Mouse (Mus musculus): ENCODE data around the gene Tmem178b. TPM values are rescaled to one million over a fixed set of nuclear protein-coding genes. Genes with fewer than 3 reads are reported as not detected.

Tmem178b gene
- polyA plus RNA-seq, 1 experiment from 2014 or later = 0.14 TPM

GRCm38 (mm10) chr6:40032901-40033300, 159.8 kb downstream of the Tmem178b start:
- H3K9me3 ChIP-seq = no peaks in the 10 kb centered on the region

GRCm38 (mm10) chr6:40033935-40034334, 160.9 kb downstream of the Tmem178b start:
- Histone ChIP-seq H3K4me2 (no peak overlapping the region), H3K4me3 (no peak overlapping the region), H3K4me1 (no peaks in the 10 kb centered on the region), H3K9me3 (no peaks in the 10 kb centered on the region), H3K27ac (no peak overlapping the region), H3K9ac (no peak overlapping the region), H3K36me3 (no peaks in the 10 kb centered on the region), H3K27me3 (no peaks in the 10 kb centered on the region)
- no peak for ATAC-seq (ENCODE audit: borderline replicate concordance, extremely low read depth, low FRiP score, low TSS enrichment)
- WGBS = 89% methylated on average over 3 of the region's 3 CpGs

More at GRCm38 (mm10) chr6:40032901-40033300, 159.8 kb downstream of the Tmem178b start:
- Histone ChIP-seq H3K4me2 (no peak overlapping the region), H3K4me3 (no peak overlapping the region), H3K4me1 (no peaks in the 10 kb centered on the region), H3K27me3 (no peaks in the 10 kb centered on the region), H3K9ac (no peak overlapping the region), H3K36me3 (no peaks in the 10 kb centered on the region), H3K27ac (no peak overlapping the region)
- no peak for ATAC-seq (ENCODE audit: borderline replicate concordance, extremely low read depth, low FRiP score, low TSS enrichment)

GRCm38 (mm10) chr6:40048969-40049908, 176.2 kb downstream of the Tmem178b start:
- no peak overlapping the region for H3K27ac ChIP-seq

GRCm38 (mm10) chr6:40049909-40050484, 176.9 kb downstream of the Tmem178b start:
- Histone ChIP-seq H3K9ac (no peak overlapping the region), H3K27ac (no peak overlapping the region), H3K4me2 (no peak overlapping the region), H3K9me3 (no peaks in the 10 kb centered on the region), H3K36me3 (no peaks in the 10 kb centered on the region), H3K4me3 (no peak overlapping the region), H3K27me3 (no peaks in the 10 kb centered on the region), H3K4me1 (no peaks in the 10 kb centered on the region)
- no peak for ATAC-seq (ENCODE audit: borderline replicate concordance, extremely low read depth, low FRiP score, low TSS enrichment)
- 86% methylated on average over 6 of the region's 6 CpGs for WGBS

More at GRCm38 (mm10) chr6:40048969-40049908, 176.2 kb downstream of the Tmem178b start:
- H3K9ac ChIP-seq = no peak overlapping the region
- no peaks in the 10 kb centered on the region for H3K27me3 ChIP-seq
- no peak overlapping the region for H3K4me2 ChIP-seq
- H3K4me1 ChIP-seq = no peaks in the 10 kb centered on the region
- 38% methylated on average over 11 of the region's 11 CpGs for WGBS
- no peaks in the 10 kb centered on the region for H3K9me3 ChIP-seq
- H3K4me3 ChIP-seq = no peak overlapping the region
- H3K36me3 ChIP-seq = no peaks in the 10 kb centered on the region
- ATAC-seq (ENCODE audit: borderline replicate concordance, extremely low read depth, low FRiP score, low TSS enrichment) = no peak

- no peak overlapping the region for H3K4me3 ChIP-seq
- no peaks in the 10 kb centered on the region for H3K36me3 ChIP-seq
- no peak overlapping the region for H3K4me2 ChIP-seq
- H3K27ac ChIP-seq = no peak overlapping the region
- 77% methylated on average over 2 of the region's 2 CpGs for WGBS
- no peaks in the 10 kb centered on the region for H3K4me1 ChIP-seq
- ATAC-seq (ENCODE audit: borderline replicate concordance, extremely low read depth, low FRiP score, low TSS enrichment) = no peak
- H3K27me3 ChIP-seq = no peaks in the 10 kb centered on the region
- no peak overlapping the region for H3K9ac ChIP-seq
- H3K9me3 ChIP-seq = no peaks in the 10 kb centered on the region
Observed at GRCm38 (mm10) chr6:40051698-40052097, 178.6 kb downstream of the Tmem178b start.

GRCm38 (mm10) chr6:40052593-40052992, 179.5 kb downstream of the Tmem178b start:
- no peak for ATAC-seq (ENCODE audit: borderline replicate concordance, extremely low read depth, low FRiP score, low TSS enrichment)
- Histone ChIP-seq H3K4me3 (no peak overlapping the region), H3K27me3 (no peaks in the 10 kb centered on the region), H3K27ac (no peak overlapping the region), H3K4me1 (no peaks in the 10 kb centered on the region), H3K9ac (no peak overlapping the region), H3K36me3 (no peaks in the 10 kb centered on the region), H3K4me2 (no peak overlapping the region), H3K9me3 (no peaks in the 10 kb centered on the region)
- 92% methylated on average over 1 of the region's 1 CpGs for WGBS

- ATAC-seq (ENCODE audit: borderline replicate concordance, extremely low read depth, low FRiP score, low TSS enrichment) = no peak
- no peak overlapping the region for H3K27ac ChIP-seq
- H3K36me3 ChIP-seq = no peaks in the 10 kb centered on the region
- H3K4me2 ChIP-seq = no peak overlapping the region
- H3K4me1 ChIP-seq = no peaks in the 10 kb centered on the region
- 43% methylated on average over 3 of the region's 3 CpGs for WGBS
- no peaks in the 10 kb centered on the region for H3K27me3 ChIP-seq
- H3K4me3 ChIP-seq = no peak overlapping the region
- no peaks in the 10 kb centered on the region for H3K9me3 ChIP-seq
- no peak overlapping the region for H3K9ac ChIP-seq
Observed at GRCm38 (mm10) chr6:40059466-40059865, 186.4 kb downstream of the Tmem178b start.

- Histone ChIP-seq H3K4me2 (no peak overlapping the region), H3K4me3 (no peak overlapping the region), H3K27ac (no peak overlapping the region), H3K4me1 (no peaks in the 10 kb centered on the region), H3K36me3 (no peaks in the 10 kb centered on the region), H3K27me3 (no peaks in the 10 kb centered on the region), H3K9ac (no peak overlapping the region), H3K9me3 (no peaks in the 10 kb centered on the region)
- no peak for ATAC-seq (ENCODE audit: borderline replicate concordance, extremely low read depth, low FRiP score, low TSS enrichment)
- 74% methylated on average over 5 of the region's 5 CpGs for WGBS
Observed at GRCm38 (mm10) chr6:40061327-40062189, 188.5 kb downstream of the Tmem178b start.

GRCm38 (mm10) chr6:40062190-40062501, 189.1 kb downstream of the Tmem178b start:
- Histone ChIP-seq H3K9me3 (no peaks in the 10 kb centered on the region), H3K4me1 (no peaks in the 10 kb centered on the region), H3K27me3 (no peaks in the 10 kb centered on the region), H3K4me3 (no peak overlapping the region), H3K9ac (no peak overlapping the region), H3K36me3 (no peaks in the 10 kb centered on the region), H3K4me2 (no peak overlapping the region), H3K27ac (no peak overlapping the region)
- WGBS = 89% methylated on average over 7 of the region's 7 CpGs
- no peak for ATAC-seq (ENCODE audit: borderline replicate concordance, extremely low read depth, low FRiP score, low TSS enrichment)

- H3K27ac ChIP-seq = no peak overlapping the region
- WGBS = 97% methylated on average over 1 of the region's 1 CpGs
- H3K36me3 ChIP-seq = no peaks in the 10 kb centered on the region
- ATAC-seq (ENCODE audit: borderline replicate concordance, extremely low read depth, low FRiP score, low TSS enrichment) = no peak
- no peak overlapping the region for H3K4me2 ChIP-seq
- H3K4me1 ChIP-seq = no peaks in the 10 kb centered on the region
- no peaks in the 10 kb centered on the region for H3K27me3 ChIP-seq
- no peak overlapping the region for H3K9ac ChIP-seq
- H3K9me3 ChIP-seq = no peaks in the 10 kb centered on the region
- H3K4me3 ChIP-seq = no peak overlapping the region
Observed at GRCm38 (mm10) chr6:40063438-40063837, 190.4 kb downstream of the Tmem178b start.

- no peaks in the 10 kb centered on the region for H3K36me3 ChIP-seq
- no peak overlapping the region for H3K4me3 ChIP-seq
- no peak for ATAC-seq (ENCODE audit: borderline replicate concordance, extremely low read depth, low FRiP score, low TSS enrichment)
- H3K4me1 ChIP-seq = no peaks in the 10 kb centered on the region
- H3K27me3 ChIP-seq = no peaks in the 10 kb centered on the region
- no peak overlapping the region for H3K9ac ChIP-seq
- 71% methylated on average over 1 of the region's 1 CpGs for WGBS
- H3K4me2 ChIP-seq = no peak overlapping the region
- no peaks in the 10 kb centered on the region for H3K9me3 ChIP-seq
- H3K27ac ChIP-seq = no peak overlapping the region
Observed at GRCm38 (mm10) chr6:40063899-40064298, 190.8 kb downstream of the Tmem178b start.

GRCm38 (mm10) chr6:40064342-40064741, 191.3 kb downstream of the Tmem178b start:
- no peaks in the 10 kb centered on the region for H3K9me3 ChIP-seq
- no peak overlapping the region for H3K27ac ChIP-seq
- WGBS = 76% methylated on average over 2 of the region's 2 CpGs
- no peaks in the 10 kb centered on the region for H3K4me1 ChIP-seq
- H3K4me2 ChIP-seq = no peak overlapping the region
- H3K36me3 ChIP-seq = no peaks in the 10 kb centered on the region
- no peak overlapping the region for H3K4me3 ChIP-seq
- no peak overlapping the region for H3K9ac ChIP-seq
- no peak for ATAC-seq (ENCODE audit: borderline replicate concordance, extremely low read depth, low FRiP score, low TSS enrichment)
- H3K27me3 ChIP-seq = no peaks in the 10 kb centered on the region

Measured in lung, embryonic 15.5 days (tissue).